In the genomic region with DNA sequence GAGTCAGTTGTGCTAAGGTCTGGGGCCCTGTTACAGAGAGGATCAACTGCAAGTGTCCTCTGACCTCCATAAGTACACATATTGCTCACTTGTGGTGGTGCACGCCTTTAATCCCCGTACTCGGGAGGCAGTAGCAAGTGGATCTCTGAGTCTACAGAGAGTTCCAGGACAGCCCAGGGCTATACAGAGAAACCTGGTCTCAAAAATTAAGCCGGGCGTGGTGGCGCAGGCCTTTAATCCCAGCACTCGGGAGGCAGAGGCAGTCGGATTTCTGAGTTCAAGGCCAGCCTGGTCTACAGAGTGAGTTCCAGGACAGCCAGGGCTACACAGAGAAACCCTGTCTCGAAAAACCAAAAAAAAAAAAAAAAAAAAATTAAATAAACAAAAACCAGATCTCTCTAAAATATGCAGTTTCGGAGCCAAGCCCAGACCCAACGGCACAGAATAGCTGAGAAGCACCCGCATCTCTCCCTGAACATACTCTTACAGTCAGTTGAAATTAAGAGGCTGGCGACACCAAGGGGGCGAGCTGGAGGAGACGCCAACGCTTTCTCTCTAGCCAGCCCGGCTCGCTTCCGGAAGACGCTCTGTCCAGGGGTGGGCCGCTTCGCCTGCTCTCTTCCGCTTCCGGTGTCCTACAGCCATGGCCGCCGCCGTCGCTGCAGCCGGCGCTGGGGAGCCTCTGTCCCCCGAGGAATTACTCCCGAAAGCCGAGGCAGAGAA, we compare ENCODE assay signal across 8 mouse cellular contexts. TPM values are rescaled to one million over a fixed set of nuclear protein-coding genes. Genes with fewer than 3 reads are reported as not detected.
DNase-seq lines count a peak whose midpoint lies in the region; ATAC-seq and TF ChIP-seq lines count a peak whose summit lies in the region.

A gene (plus strand): TSS at position 613 of the 723 bp plus-strand sequence.

- H3K9me3 ChIP-seq in G1E (replicated peaks), result no peaks in the 10 kb centered on the region
- H3K9me3 ChIP-seq in forebrain, postnatal 0 days (ENCODE audit: low read length), result no peaks in the 10 kb centered on the region
- H3K9me3 ChIP-seq in lung, embryonic 16.5 days (ENCODE audit: control insufficient read depth, low read length), result no peaks in the 10 kb centered on the region

- peaks cover 71% of the 10 kb centered on the region for H3K36me3 ChIP-seq in G1E (replicated peaks)
- peaks cover 50% of the 10 kb centered on the region for H3K36me3 ChIP-seq in forebrain, postnatal 0 days (ENCODE audit: insufficient read depth)
- peaks cover 34% of the 10 kb centered on the region for H3K36me3 ChIP-seq in lung, embryonic 16.5 days (ENCODE audit: control insufficient read depth, insufficient read depth, low read length)

- WGBS in forebrain, postnatal 0 days, result 17% methylated on average over 33 of the region's 33 CpGs
- 17% methylated on average over 32 of the region's 33 CpGs for WGBS in lung, embryonic 16.5 days

- H3K27ac ChIP-seq in forebrain, postnatal 0 days (ENCODE audit: low read depth, low read length), result peak within 1 kb of the TSS; percentile 24; the same call in 1 of the 2 replicates
- H3K27ac ChIP-seq in lung, embryonic 16.5 days (ENCODE audit: low read length), result peak within 1 kb of the TSS; percentile 18; the same call in 1 of the 2 replicates

- no peaks in the 10 kb centered on the region for H3K27me3 ChIP-seq in G1E (ENCODE audit: insufficient read depth, low read length)
- H3K27me3 ChIP-seq in forebrain, postnatal 0 days (ENCODE audit: insufficient read depth, low read length), result no peaks in the 10 kb centered on the region
- H3K27me3 ChIP-seq in lung, embryonic 16.5 days (ENCODE audit: control insufficient read depth, insufficient read depth, low read depth, low read length), result no peaks in the 10 kb centered on the region

- peak within 1 kb of the TSS; percentile 90 for H3K4me3 ChIP-seq in G1E (ENCODE audit: low read depth, low read length)
- H3K4me3 ChIP-seq in forebrain, postnatal 0 days (ENCODE audit: low read depth, low read length), result peak within 1 kb of the TSS; percentile 69
- H3K4me3 ChIP-seq in lung, embryonic 16.5 days (ENCODE audit: low read length), result peak within 1 kb of the TSS; percentile 73

- peak; percentile 87 for DNase-seq in G1E (ENCODE audit: low spot score)
- peak; percentile 89 to 92 for DNase-seq in cerebellum, adult 18-20 months
- DNase-seq in forebrain, postnatal 0 days, result peak; percentile 95
- DNase-seq in heart, postnatal 4 days, result peak; percentile 91
- peak; percentile 62 for DNase-seq in layer of hippocampus, adult 9-10 months (ENCODE audit: low spot score)
- DNase-seq in ovary, postnatal 10 days (ENCODE audit: low spot score), result peak; percentile 49
- DNase-seq in thymus, postnatal 10 days (ENCODE audit: low spot score in 2 of 2), result peak; percentile 79 to 88

- peak within 1 kb of the TSS; percentile 91 for H3K4me2 ChIP-seq in forebrain, postnatal 0 days (ENCODE audit: low read depth)
- H3K4me2 ChIP-seq in lung, embryonic 16.5 days (ENCODE audit: low read depth, low read length), result peak within 1 kb of the TSS; percentile 76

- no peak for TF ChIP-seq CTCF in G1E (IDR thresholded peaks at IDR 0.05; ENCODE audit: low read depth, low read length)
- peak; percentile 72 for TF ChIP-seq CTCF in forebrain, postnatal 0 days (IDR thresholded peaks at IDR 0.05; ENCODE audit: low read depth)

- H3K9ac ChIP-seq in forebrain, postnatal 0 days, result peak within 1 kb of the TSS; percentile 72
- H3K9ac ChIP-seq in lung, embryonic 16.5 days (ENCODE audit: low read length), result peak within 1 kb of the TSS; percentile 86

- peaks cover 32% of the 10 kb centered on the region for H3K4me1 ChIP-seq in G1E (ENCODE audit: insufficient read depth, low read depth, low read length)
- no peaks in the 10 kb centered on the region; the same call in 1 of the 2 replicates for H3K4me1 ChIP-seq in forebrain, postnatal 0 days (ENCODE audit: insufficient read depth)
- peaks cover 6% of the 10 kb centered on the region for H3K4me1 ChIP-seq in lung, embryonic 16.5 days (replicated peaks; ENCODE audit: control insufficient read depth, insufficient read depth, low read length)

- peak; percentile 78 for ATAC-seq in G1E (ENCODE audit: extremely low read depth, insufficient number of reproducible peaks, low FRiP score, poor library complexity, severe bottlenecking)
- peak; percentile 98 for ATAC-seq in forebrain, postnatal 0 days
- peak; percentile 97 for ATAC-seq in lung, embryonic 16.5 days (ENCODE audit: low read depth)

RNA-seq across cellular contexts. Expression of the gene that starts here (rescaled TPM):
- total RNA-seq in G1E (2014; fragmentation: Nextera tagmentation) (116 and 133 TPM in 2 replicates), G1E (2017) (144 and 169 TPM in 2 replicates)
- 103 and 140 TPM in 2 replicates for polyA plus RNA-seq in G1E (2012)
- total RNA-seq in forebrain, postnatal 0 days (2014; rRNA removed), result 132 and 167 TPM in 2 replicates
- 248 and 266 TPM in 2 replicates for polyA plus RNA-seq in forebrain, postnatal 0 days (2015; fragmentation: Nextera tagmentation; extraction: Ambion mirVana)
- total RNA-seq in heart, postnatal 4 days (2021), result 100 to 1,000 TPM; 150 to 159 TPM
- 225 and 239 TPM in 2 replicates for polyA plus RNA-seq in lung, embryonic 16.5 days (2015; fragmentation: Nextera tagmentation; extraction: Ambion mirVana)

Comparison
In these comparisons a context has a peak if more than half of its experiments do, and no peak if none do; other contexts are left out.
1. Peak in every context shown above with its lines: DNase-seq, ATAC-seq, H3K4me3 ChIP-seq and H3K27ac ChIP-seq.